Mouse (Mus musculus) heart, postnatal 10 days (tissue): ENCODE data around the gene Tfpt. TPM values are rescaled to one million over a fixed set of nuclear protein-coding genes. Genes with fewer than 3 reads are reported as not detected.
"Not testable (repeated sequence)": the region's sequence is repeated elsewhere in the genome, so short reads cannot be mapped to it uniquely, and the experiment has no call there.

Experiments used
- DNase-seq, 2 experiments: peaks; one replicate each; pipeline ENCODE4 v3.0.0; 2021
- intact Hi-C: fragments of 180-260 bp; cut with DNase I; formaldehyde crosslinking; loops from one replicate; pipeline ENCODE4 v1.15.1; 2025
- total RNA-seq, 2 experiments: library from RNA; stranded (reverse); gene quantifications; 2 replicates each; pipeline ENCODE4 v1.2.3; 2021

Gene Tfpt
- total RNA-seq, 2 experiments from 2014 or later, result 20.3 to 29.9 TPM

- no peak for DNase-seq
- intact Hi-C loops, result no loop called here
Observed at GRCm38 (mm10) chr7:3630478-3630815, 718 bp upstream of the Tfpt start.

GRCm38 (mm10) chr7:3629030-3629429, 699 bp downstream of the Tfpt start:
- no peak for DNase-seq
- intact Hi-C loops, result no loop called here

- DNase-seq, result peak; percentile 90 to 91
- intact Hi-C loops, result no loop called here
Observed at GRCm38 (mm10) chr7:3617242-3617995, 12.3 kb downstream of the Tfpt start, which contains the start of gene Ndufa3. Gene Ndufa3 (plus strand): TSS chr7:3617373.

- intact Hi-C loops, result no loop called here
- DNase-seq, result no peak
Observed at GRCm38 (mm10) chr7:3616389-3617241, 13.1 kb downstream of the Tfpt start.

GRCm38 (mm10) chr7:3616057-3616388, 13.7 kb downstream of the Tfpt start, which contains the start of gene Oscar:
Gene Oscar (minus strand): TSS chr7:3616157.
- intact Hi-C loops, result no loop called here
- DNase-seq, result no peak

GRCm38 (mm10) chr7:3614021-3614420, 15.7 kb downstream of the Tfpt start:
- no peak for DNase-seq
- intact Hi-C loops, result no loop called here

- intact Hi-C loops, result no loop called here
Observed at GRCm38 (mm10) chr7:3611006-3611405, 18.7 kb downstream of the Tfpt start.

GRCm38 (mm10) chr7:3610437-3610836, 19.3 kb downstream of the Tfpt start:
- no peak for DNase-seq
- intact Hi-C loops, result no loop called here

More at GRCm38 (mm10) chr7:3611006-3611405, 18.7 kb downstream of the Tfpt start:
- DNase-seq, result no peak

GRCm38 (mm10) chr7:3609082-3609481, 20.6 kb downstream of the Tfpt start:
- DNase-seq, result peak; percentile 88 to 89
- intact Hi-C loops, result loop anchor here (5.0 kb wide), 1 partner anchor 818 kb away; no protein-coding TSS in a partner anchor

GRCm38 (mm10) chr7:3608668-3609067, 21.1 kb downstream of the Tfpt start:
- DNase-seq, result no peak
- intact Hi-C loops, result loop anchor here (5.0 kb wide), 1 partner anchor 819 kb away; no protein-coding TSS in a partner anchor

- DNase-seq, result no peak
- intact Hi-C loops, result loop anchor here (5.0 kb wide), 1 partner anchor 820 kb away; no protein-coding TSS in a partner anchor
Observed at GRCm38 (mm10) chr7:3607391-3607790, 22.3 kb downstream of the Tfpt start.

- intact Hi-C loops, result loop anchor here (5.0 kb wide), 1 partner anchor 821 kb away; no protein-coding TSS in a partner anchor
- DNase-seq, result peak; percentile 56 to 61
Observed at GRCm38 (mm10) chr7:3606798-3607197, 22.9 kb downstream of the Tfpt start.

GRCm38 (mm10) chr7:3601119-3601518, 28.6 kb downstream of the Tfpt start:
- intact Hi-C loops, result loop anchor here (2.0 kb wide), 1 partner anchor 378 kb away; no protein-coding TSS in a partner anchor
- DNase-seq, result peak; percentile 75 to 85

- intact Hi-C loops, result not testable (repeated sequence)
Observed at GRCm38 (mm10) chr7:3597755-3598154, 32.0 kb downstream of the Tfpt start.

GRCm38 (mm10) chr7:3595146-3595545, 34.6 kb downstream of the Tfpt start:
- DNase-seq, result peak; percentile 8 to 36
- intact Hi-C loops, result no loop called here

More at GRCm38 (mm10) chr7:3597755-3598154, 32.0 kb downstream of the Tfpt start:
- not testable (repeated sequence) for DNase-seq

- DNase-seq, result no peak
- intact Hi-C loops, result no loop called here
Observed at GRCm38 (mm10) chr7:3594686-3595085, 35.0 kb downstream of the Tfpt start.

- DNase-seq, result no peak
- intact Hi-C loops, result no loop called here
Observed at GRCm38 (mm10) chr7:3593855-3594254, 35.9 kb downstream of the Tfpt start.

- no peak for DNase-seq
- intact Hi-C loops, result no loop called here
Observed at GRCm38 (mm10) chr7:3591534-3591933, 38.2 kb downstream of the Tfpt start.

GRCm38 (mm10) chr7:3590550-3590949, 39.2 kb downstream of the Tfpt start:
- DNase-seq, result no peak
- intact Hi-C loops, result no loop called here

GRCm38 (mm10) chr7:3587292-3587691, 42.4 kb downstream of the Tfpt start:
- no peak for DNase-seq
- intact Hi-C loops, result no loop called here

- no peak for DNase-seq
- intact Hi-C loops, result no loop called here
Observed at GRCm38 (mm10) chr7:3586255-3586654, 43.5 kb downstream of the Tfpt start.
